ENCODE assay signal across 28 mouse cellular contexts in genomic region chr13:110978022-110978421, GRCm38 (mm10).
"Had no signal": no experiment of that assay in that cellular context is flagged by ENCODE, and none has a peak within 500 bp of the region (broad histone marks: within the 10 kb centered on the region; RNA-seq: fewer than 3 reads in every experiment).

No protein-coding gene starts in this region.

- H3K27me3 ChIP-seq: limb, embryonic 12.5 days; limb, embryonic 13.5 days; limb, embryonic 15.5 days; liver, embryonic 12.5 days; liver, embryonic 13.5 days; liver, embryonic 15.5 days; lung, embryonic 15.5 days; megakaryocyte, embryonic 14.5 days; midbrain, embryonic 12.5 days; midbrain, embryonic 13.5 days; midbrain, embryonic 15.5 days; neural tube, embryonic 12.5 days had no signal

- ATAC-seq: liver, embryonic 12.5 days; liver, postnatal 0 days; midbrain, embryonic 13.5 days; midbrain, embryonic 15.5 days; midbrain, embryonic 16.5 days had no signal

- H3K4me2 ChIP-seq: limb, embryonic 12.5 days; limb, embryonic 13.5 days; limb, embryonic 15.5 days; liver, embryonic 11.5 days; liver, embryonic 12.5 days; liver, embryonic 13.5 days; liver, embryonic 15.5 days; lung, embryonic 14.5 days; lung, embryonic 15.5 days; midbrain, embryonic 11.5 days; midbrain, embryonic 12.5 days; midbrain, embryonic 13.5 days; midbrain, embryonic 15.5 days; neural tube, embryonic 12.5 days had no signal

- H3K27ac ChIP-seq: left cerebral cortex, adult 2 months; limb, embryonic 10.5 days; limb, embryonic 12.5 days; limb, embryonic 13.5 days; limb, embryonic 15.5 days; liver, embryonic 12.5 days; liver, embryonic 13.5 days; liver, embryonic 14.5 days; liver, embryonic 15.5 days; lung, embryonic 15.5 days; macrophage; midbrain, embryonic 10.5 days; midbrain, embryonic 12.5 days; midbrain, embryonic 13.5 days; midbrain, embryonic 15.5 days; neural tube, embryonic 12.5 days had no signal

- DNase-seq: layer of hippocampus, postnatal 36 days; left cerebral cortex, postnatal 4 days; liver; liver, embryonic 13.5 days; liver, postnatal 0 days; lung, adult 2 months; lung, embryonic 14.5 days; midbrain, embryonic 14.5 days had no signal

- H3K4me3 ChIP-seq: left cerebral cortex, adult 2 months; limb, embryonic 10.5 days; limb, embryonic 12.5 days; limb, embryonic 13.5 days; limb, embryonic 15.5 days; liver, embryonic 12.5 days; liver, embryonic 13.5 days; liver, embryonic 15.5 days; lung, embryonic 15.5 days; megakaryocyte, embryonic 14.5 days; midbrain, embryonic 10.5 days; midbrain, embryonic 12.5 days; midbrain, embryonic 13.5 days; midbrain, embryonic 15.5 days; myocyte; neural tube, embryonic 12.5 days had no signal

- H3K4me1 ChIP-seq: limb, embryonic 10.5 days; limb, embryonic 12.5 days; limb, embryonic 13.5 days; limb, embryonic 15.5 days; liver, embryonic 12.5 days; liver, embryonic 13.5 days; liver, embryonic 15.5 days; lung, embryonic 15.5 days; megakaryocyte, embryonic 14.5 days; midbrain, embryonic 10.5 days; midbrain, embryonic 12.5 days; midbrain, embryonic 13.5 days; midbrain, embryonic 15.5 days; neural tube, embryonic 12.5 days had no signal

- H3K9me3 ChIP-seq: limb, embryonic 10.5 days; limb, embryonic 12.5 days; limb, embryonic 13.5 days; limb, embryonic 15.5 days; liver, embryonic 12.5 days; liver, embryonic 13.5 days; liver, embryonic 15.5 days; lung, embryonic 15.5 days; midbrain, embryonic 10.5 days; midbrain, embryonic 12.5 days; midbrain, embryonic 13.5 days; midbrain, embryonic 15.5 days; neural tube, embryonic 12.5 days had no signal

- H3K36me3 ChIP-seq: limb, embryonic 10.5 days; limb, embryonic 12.5 days; limb, embryonic 13.5 days; limb, embryonic 15.5 days; liver, embryonic 12.5 days; liver, embryonic 13.5 days; liver, embryonic 15.5 days; lung, embryonic 15.5 days; midbrain, embryonic 10.5 days; midbrain, embryonic 12.5 days; midbrain, embryonic 13.5 days; midbrain, embryonic 15.5 days; neural tube, embryonic 12.5 days had no signal

- H3K9ac ChIP-seq: limb, embryonic 12.5 days; limb, embryonic 13.5 days; limb, embryonic 15.5 days; liver, embryonic 12.5 days; liver, embryonic 13.5 days; liver, embryonic 14.5 days; liver, embryonic 15.5 days; liver, postnatal 0 days; lung, embryonic 14.5 days; lung, embryonic 15.5 days; midbrain, embryonic 12.5 days; midbrain, embryonic 13.5 days; midbrain, embryonic 15.5 days; neural tube, embryonic 12.5 days had no signal
